Mouse (Mus musculus): ENCODE data around the gene Gcgr.

Gcgr gene

DNA sequence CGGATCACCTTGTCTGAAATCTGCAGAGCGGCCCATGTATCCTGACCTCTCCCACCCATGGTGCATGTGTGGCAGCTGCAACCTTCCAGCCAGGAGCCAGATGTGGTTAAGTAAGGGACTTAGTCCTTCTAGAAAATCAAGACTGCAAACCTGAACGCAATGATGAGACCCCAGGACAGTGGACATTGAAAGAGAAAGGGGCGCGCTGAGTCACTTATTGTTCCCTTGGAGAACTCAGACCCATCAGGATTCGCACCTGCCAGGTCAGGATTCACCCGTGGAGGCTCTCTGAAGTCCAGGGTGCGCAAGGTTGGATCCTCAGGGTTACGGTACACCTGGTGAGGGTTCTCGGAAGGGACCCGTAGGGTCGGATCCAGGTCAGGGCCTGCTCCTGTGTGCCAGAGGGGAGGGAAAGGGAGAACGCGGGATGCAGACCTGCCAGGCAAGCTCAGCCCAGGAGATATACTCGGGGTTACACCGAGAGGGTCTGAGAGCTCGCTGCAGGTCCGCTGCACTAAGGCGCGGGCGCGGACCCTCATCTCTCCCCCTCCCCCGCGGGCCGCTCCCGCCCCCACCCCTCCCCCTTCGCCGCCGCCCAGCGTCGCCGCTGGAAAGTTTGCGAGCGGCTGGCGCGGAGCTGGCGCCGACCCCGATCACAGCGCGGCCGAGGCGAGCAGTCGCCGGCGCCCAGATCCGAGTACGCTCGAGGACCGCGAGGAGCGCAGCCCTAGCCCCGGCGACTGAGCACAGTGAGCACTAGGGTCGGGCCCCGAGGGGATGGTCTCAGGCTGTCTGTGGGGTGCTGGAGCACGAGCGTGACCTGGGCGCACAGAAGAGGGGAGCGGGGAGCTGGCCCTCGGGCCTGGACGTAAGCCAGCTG lies at the start of gene Gcgr:
Gene Gcgr, plus strand, starts transcription at position 615 of the 880 bp plus-strand sequence.
- no peak for DNase-seq

GRCm38 (mm10) chr11:120483448-120483934 lies 47.0 kb upstream of the Gcgr start:
- DNase-seq = no peak

DNA sequence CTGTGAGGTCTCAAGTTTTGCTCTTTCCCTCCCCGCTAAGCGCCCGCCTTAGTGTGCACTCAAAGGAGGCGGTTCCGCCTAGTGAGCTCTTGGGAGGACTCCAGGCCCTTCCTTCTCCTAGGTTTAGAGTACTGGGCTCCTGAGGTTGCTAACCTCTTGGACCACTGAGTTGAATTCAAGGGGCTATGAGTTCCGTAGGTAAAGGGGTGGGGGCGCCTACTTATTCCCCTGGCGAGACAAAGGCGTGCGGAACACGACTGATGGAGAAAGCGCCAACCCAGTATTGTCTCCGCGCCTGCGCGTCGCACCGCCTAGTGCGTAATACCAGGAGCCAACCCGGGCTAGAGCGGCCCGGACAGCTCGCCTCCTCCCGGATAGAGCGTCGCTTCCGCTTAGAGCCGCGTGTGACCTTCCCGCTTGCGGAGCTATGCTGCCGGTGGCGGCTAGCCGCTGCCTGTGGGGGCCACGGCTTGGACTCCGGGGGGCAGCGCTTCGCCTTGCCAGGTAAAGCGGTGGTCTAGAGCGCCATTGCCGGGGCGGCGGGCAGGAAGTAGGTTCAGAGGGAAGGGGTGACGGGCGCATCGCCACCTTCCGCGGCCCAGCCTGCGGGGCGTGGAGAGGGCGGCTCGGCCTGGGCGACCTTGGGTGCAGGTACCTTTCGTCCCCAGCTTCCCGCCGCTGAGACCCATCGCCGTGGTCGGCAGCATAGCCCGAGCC lies 46.1 kb upstream of the Gcgr start, which contains the start of gene Mrpl12:
Gene Mrpl12, plus strand, starts transcription at position 349 of the 717 bp plus-strand sequence.
- peak; percentile 92 for DNase-seq

DNA sequence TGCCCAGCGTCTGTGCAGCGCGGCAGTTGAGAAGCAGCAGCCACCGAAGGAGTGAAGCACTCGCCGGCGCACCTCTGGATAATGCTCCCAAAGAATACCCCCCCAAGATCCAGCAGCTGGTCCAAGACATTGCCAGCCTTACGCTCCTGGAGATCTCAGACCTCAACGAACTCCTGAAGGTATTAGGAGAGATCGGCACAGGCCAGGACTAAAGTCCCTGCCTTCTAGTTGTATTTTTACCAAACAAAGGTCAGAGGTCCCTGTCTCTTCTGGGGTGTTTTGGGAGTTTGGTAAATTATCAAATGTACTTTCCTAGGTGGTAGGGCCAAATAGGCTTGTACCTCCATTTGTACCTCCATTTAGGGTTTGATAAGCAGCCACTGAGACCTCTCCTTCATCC lies 45.2 kb upstream of the Gcgr start:
- peak; percentile 90 for DNase-seq

GRCm38 (mm10) chr11:120488516-120488915 lies 42.0 kb upstream of the Gcgr start:
- no peak for DNase-seq

DNA sequence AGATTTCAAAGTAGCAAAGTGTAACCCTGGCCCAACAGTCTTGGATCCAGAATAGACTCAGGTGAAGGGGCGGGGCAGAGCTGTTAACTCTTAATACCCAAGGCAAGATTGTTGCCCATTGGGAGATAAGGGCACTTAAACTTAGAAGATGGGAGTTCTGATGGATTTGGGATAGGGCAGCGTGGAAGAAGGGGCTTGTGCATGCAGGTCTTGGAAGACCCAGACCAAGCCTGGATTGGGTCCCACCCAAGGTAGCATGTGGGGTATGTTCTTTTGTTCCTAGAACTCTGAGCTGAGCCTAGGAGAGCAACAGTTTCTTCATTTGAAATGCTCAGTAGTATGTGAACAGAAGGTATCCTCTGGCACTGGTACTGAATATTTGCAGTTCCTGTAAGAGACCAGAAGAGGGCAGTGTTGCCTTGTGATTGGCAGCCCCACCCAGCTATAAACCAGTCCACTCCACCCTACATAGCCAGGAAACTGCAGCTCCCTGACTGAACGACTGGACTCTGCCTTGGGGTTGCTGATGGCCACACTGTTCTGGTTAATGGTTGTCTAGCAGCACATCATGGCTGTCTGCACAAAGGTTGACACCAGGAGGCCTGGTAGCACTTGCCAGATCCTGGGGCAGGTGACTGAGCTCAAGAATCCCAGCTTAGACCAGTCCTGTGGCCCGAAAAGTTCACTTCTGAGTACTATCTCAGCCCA lies 41.3 kb upstream of the Gcgr start:
- DNase-seq = peak; percentile 97

GRCm38 (mm10) chr11:120490291-120491046 lies 40.0 kb upstream of the Gcgr start:
- no peak for DNase-seq

GRCm38 (mm10) chr11:120491317-120492023 lies 39.0 kb upstream of the Gcgr start, which contains the start of gene Slc25a10:
Gene Slc25a10, plus strand, starts transcription at chr11:120491840.
- peak; percentile 97 for DNase-seq

- DNase-seq = peak; percentile 79
Observed at GRCm38 (mm10) chr11:120492024-120492877, 38.2 kb upstream of the Gcgr start.

- DNase-seq = no peak
Observed at GRCm38 (mm10) chr11:120492878-120493203, 37.7 kb upstream of the Gcgr start.

DNA sequence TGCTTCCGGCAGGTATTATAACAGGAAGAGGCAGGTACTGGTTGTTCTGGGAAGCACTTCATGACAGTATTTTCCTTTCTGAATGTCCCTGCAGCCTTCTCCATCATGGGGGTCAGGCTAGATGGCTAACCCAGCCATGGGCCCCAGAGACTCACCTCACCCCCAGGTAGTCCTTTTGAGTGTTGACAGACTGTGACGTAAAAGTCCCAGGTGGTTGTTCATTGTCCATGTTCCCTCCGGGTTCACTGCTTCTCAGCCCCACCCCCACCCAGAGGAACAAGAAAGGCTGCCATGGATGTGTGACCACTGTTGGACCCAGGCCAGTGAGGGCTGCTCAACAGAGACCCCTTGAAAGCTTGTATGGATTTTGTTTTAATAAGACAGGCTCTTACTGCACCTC lies 37.1 kb upstream of the Gcgr start:
- peak; percentile 62 for DNase-seq

GRCm38 (mm10) chr11:120493911-120494310 lies 36.6 kb upstream of the Gcgr start:
- no peak for DNase-seq

GRCm38 (mm10) chr11:120497436-120497835 lies 33.1 kb upstream of the Gcgr start:
- no peak for DNase-seq

DNA sequence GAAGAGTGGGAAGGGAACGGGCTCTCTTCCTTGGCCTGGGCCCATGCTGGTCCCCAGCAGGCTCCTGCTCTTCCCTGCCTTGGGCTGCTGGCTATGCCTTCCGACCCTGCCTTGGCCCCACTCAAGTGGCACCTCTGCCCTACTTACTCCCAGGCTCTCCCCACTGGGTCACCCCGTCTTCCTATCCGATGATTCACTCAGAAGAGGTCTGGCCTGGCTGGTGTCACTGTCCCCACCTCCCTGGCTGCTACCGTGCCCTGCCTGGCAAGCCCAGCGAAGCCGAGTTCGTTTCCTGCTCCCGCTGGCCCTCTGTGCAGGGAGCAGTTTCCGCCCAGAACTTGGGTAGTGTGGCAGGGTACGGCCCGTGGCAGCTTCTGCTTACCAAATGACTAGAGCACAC lies 32.3 kb upstream of the Gcgr start:
- no peak for DNase-seq

DNA sequence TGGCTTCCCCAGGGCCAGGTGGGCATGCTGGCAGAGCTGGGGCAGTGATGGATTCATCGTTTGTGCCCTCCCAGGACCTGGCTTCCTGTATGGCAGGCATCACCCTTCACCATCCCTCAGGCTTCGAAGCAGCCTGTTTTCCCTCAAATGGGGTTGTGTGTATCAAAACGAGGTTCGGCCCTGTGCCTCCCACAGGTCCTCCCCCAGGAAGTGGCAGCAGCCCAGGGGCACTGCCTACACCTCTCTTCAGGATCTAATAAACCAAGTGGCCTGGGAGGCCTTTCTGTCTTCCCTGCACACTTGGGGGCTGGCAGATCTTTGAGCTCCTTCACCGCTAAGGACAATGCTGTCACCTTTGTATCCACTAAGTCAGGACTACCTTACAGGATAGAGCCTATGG lies 31.6 kb upstream of the Gcgr start:
- DNase-seq = no peak

- DNase-seq = no peak
Observed at GRCm38 (mm10) chr11:120499894-120500293, 30.6 kb upstream of the Gcgr start.

DNA sequence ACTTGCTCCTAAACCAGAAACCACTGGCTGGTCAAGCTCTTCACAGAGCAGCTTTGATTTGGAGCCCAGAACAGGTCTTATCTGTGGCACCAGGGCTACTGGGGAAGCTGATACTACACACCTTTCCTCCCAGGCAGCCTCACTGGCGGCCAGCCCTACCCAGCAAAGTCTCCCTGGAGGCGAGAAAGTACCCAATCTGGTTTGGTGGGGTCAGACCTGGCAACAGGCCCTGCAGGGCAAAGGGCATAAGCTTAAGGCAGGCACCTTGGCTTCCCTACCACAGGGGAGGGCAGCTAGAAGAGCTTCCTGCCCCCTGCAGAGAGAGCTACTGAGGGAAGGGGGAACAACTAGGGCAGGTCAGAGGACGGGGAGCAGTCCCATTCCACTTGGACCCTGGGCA lies 30.1 kb upstream of the Gcgr start:
- peak; percentile 96 for DNase-seq

- DNase-seq = peak; percentile 59
Observed at GRCm38 (mm10) chr11:120501018-120501417, 29.5 kb upstream of the Gcgr start.

GRCm38 (mm10) chr11:120501701-120502100 lies 28.8 kb upstream of the Gcgr start:
- DNase-seq = no peak

DNA sequence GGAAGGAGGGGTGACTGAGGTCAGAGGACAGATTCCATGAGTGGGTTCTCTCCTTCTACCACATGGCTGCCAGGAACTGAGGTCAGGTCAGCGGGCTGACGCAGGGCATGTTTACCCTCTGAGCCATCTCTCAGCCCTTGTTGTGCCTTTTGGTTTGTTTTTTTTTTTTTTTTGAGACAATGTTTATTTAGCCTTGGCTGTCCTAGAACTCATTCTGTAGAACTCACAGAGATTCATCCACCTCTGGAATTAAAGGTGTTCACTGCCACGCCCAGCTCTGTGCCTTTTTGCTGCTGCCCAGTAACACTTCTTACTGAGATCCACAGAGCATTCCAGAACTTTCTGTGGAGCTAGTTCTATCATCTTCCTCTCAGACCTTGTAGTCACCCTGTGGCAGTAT lies 24.8 kb upstream of the Gcgr start:
- DNase-seq = no peak

- peak; percentile 73 for DNase-seq
Observed at GRCm38 (mm10) chr11:120506899-120507298, 23.6 kb upstream of the Gcgr start.

All from kidney, adult 9 months (tissue).